7 mouse cellular contexts compared by ENCODE assay signal in genomic region chr5:135778471-135779445, GRCm38 (mm10). TPM values are rescaled to one million over a fixed set of nuclear protein-coding genes. Genes with fewer than 3 reads are reported as not detected.
DNase-seq lines count a peak whose midpoint lies in the region; ATAC-seq and TF ChIP-seq lines count a peak whose summit lies in the region.

TSS of gene Mdh2 (plus strand) at chr5:135778480.

- peak; percentile 99 for DNase-seq in adrenal gland, postnatal 10 days
- peak; percentile 100 for DNase-seq in embryonic facial prominence, embryonic 10.5 days (ENCODE audit: low spot score)
- peak; percentile 97 for DNase-seq in gonadal fat pad, adult 2 months (ENCODE audit: low read depth)
- DNase-seq in left cerebral cortex, postnatal 4 days, result peak; percentile 100

- peak within 1 kb of the TSS; percentile 93 for H3K4me3 ChIP-seq in embryonic facial prominence, embryonic 10.5 days
- peak within 1 kb of the TSS; percentile 80 for H3K4me3 ChIP-seq in intestine, postnatal 0 days (ENCODE audit: low read depth, low read length)
- peak within 1 kb of the TSS; percentile 88 for H3K4me3 ChIP-seq in midbrain, embryonic 12.5 days
- H3K4me3 ChIP-seq in small intestine, adult 2 months (ENCODE audit: low read depth, low read length), result peak within 1 kb of the TSS; percentile 85

- 0 out of 2 replicates have a peak, but pooled peaks cover 5% of the 10 kb centered on the region for H3K27me3 ChIP-seq in embryonic facial prominence, embryonic 10.5 days (replicated peaks; ENCODE audit: low read depth, poor library complexity, severe bottlenecking)
- no peaks in the 10 kb centered on the region for H3K27me3 ChIP-seq in intestine, postnatal 0 days (replicated peaks; ENCODE audit: control insufficient read depth, insufficient read depth, low read length)
- H3K27me3 ChIP-seq in midbrain, embryonic 12.5 days, result peaks cover 6% of the 10 kb centered on the region; the same call in 1 of the 2 replicates
- H3K27me3 ChIP-seq in small intestine, adult 2 months (ENCODE audit: control insufficient read depth, insufficient read depth, low read length), result no peaks in the 10 kb centered on the region

- TF ChIP-seq CTCF in intestine, postnatal 0 days (IDR thresholded peaks at IDR 0.05; ENCODE audit: low read depth), result no peak
- no peak for TF ChIP-seq CTCF in small intestine, adult 2 months (IDR thresholded peaks at IDR 0.05; ENCODE audit: extremely low read depth, insufficient read length, insufficient replicate concordance, low read depth, low read length)

- ATAC-seq in intestine, postnatal 0 days, result peak; percentile 95
- peak; percentile 99 for ATAC-seq in midbrain, embryonic 12.5 days (ENCODE audit: low FRiP score, low read depth)

- H3K36me3 ChIP-seq in embryonic facial prominence, embryonic 10.5 days (replicated peaks), result peaks cover 40% of the 10 kb centered on the region
- peaks cover 9% of the 10 kb centered on the region for H3K36me3 ChIP-seq in intestine, postnatal 0 days (ENCODE audit: control insufficient read depth, insufficient read depth)
- peaks cover 25% of the 10 kb centered on the region for H3K36me3 ChIP-seq in midbrain, embryonic 12.5 days
- H3K36me3 ChIP-seq in small intestine, adult 2 months (ENCODE audit: control insufficient read depth, insufficient read depth, low read length), result peaks cover 18% of the 10 kb centered on the region

- intact Hi-C loops in left cerebral cortex, postnatal 4 days (cut with DNase I), result no loop called here

- H3K9me3 ChIP-seq in embryonic facial prominence, embryonic 10.5 days, result no peaks in the 10 kb centered on the region
- no peaks in the 10 kb centered on the region for H3K9me3 ChIP-seq in intestine, postnatal 0 days (ENCODE audit: control insufficient read depth)
- H3K9me3 ChIP-seq in midbrain, embryonic 12.5 days, result no peaks in the 10 kb centered on the region

- peak; percentile 94 for TF ChIP-seq POLR2A in small intestine, adult 2 months (IDR thresholded peaks at IDR 0.05; ENCODE audit: low read depth, low read length)

- H3K4me2 ChIP-seq in intestine, postnatal 0 days (replicated peaks; ENCODE audit: low read depth), result peak within 1 kb of the TSS; percentile 74
- peak within 1 kb of the TSS; percentile 92 for H3K4me2 ChIP-seq in midbrain, embryonic 12.5 days (replicated peaks)

- H3K27ac ChIP-seq in embryonic facial prominence, embryonic 10.5 days (replicated peaks), result peak within 1 kb of the TSS; percentile 96
- H3K27ac ChIP-seq in intestine, postnatal 0 days (ENCODE audit: low read depth, low read length), result peak within 1 kb of the TSS; percentile 97
- H3K27ac ChIP-seq in midbrain, embryonic 12.5 days (replicated peaks), result peak within 1 kb of the TSS; percentile 93
- H3K27ac ChIP-seq in small intestine, adult 2 months (ENCODE audit: insufficient read depth, low read depth, low read length), result peak within 1 kb of the TSS; percentile 96

- WGBS in embryonic facial prominence, embryonic 10.5 days, result 1% methylated on average over 70 of the region's 70 CpGs
- WGBS in intestine, postnatal 0 days, result under 1% methylated on average over 70 of the region's 70 CpGs
- WGBS in midbrain, embryonic 12.5 days, result 1% methylated on average over 70 of the region's 70 CpGs
- under 1% methylated on average over 70 of the region's 70 CpGs for WGBS in small intestine, adult 2 months

- peak within 1 kb of the TSS; percentile 88 for H3K9ac ChIP-seq in intestine, postnatal 0 days (ENCODE audit: low read depth, low read length)
- H3K9ac ChIP-seq in midbrain, embryonic 12.5 days (replicated peaks), result peak within 1 kb of the TSS; percentile 93

- peaks cover 34% of the 10 kb centered on the region for H3K4me1 ChIP-seq in embryonic facial prominence, embryonic 10.5 days
- peaks cover 8% of the 10 kb centered on the region for H3K4me1 ChIP-seq in intestine, postnatal 0 days (replicated peaks; ENCODE audit: control insufficient read depth, insufficient read depth, low read length)
- H3K4me1 ChIP-seq in midbrain, embryonic 12.5 days, result peaks cover 24% of the 10 kb centered on the region
- H3K4me1 ChIP-seq in small intestine, adult 2 months (ENCODE audit: control insufficient read depth, insufficient read depth, insufficient read length, low read length), result peaks cover 38% of the 10 kb centered on the region; the same call in 1 of the 2 replicates

RNA-seq across cellular contexts. Expression of gene Mdh2, which starts in this region (rescaled TPM):
- total RNA-seq in adrenal gland, postnatal 10 days (2021), result 1,000 to 10,000 TPM; 1,052 to 1,158 TPM
- 603 and 625 TPM in 2 replicates for polyA plus RNA-seq in embryonic facial prominence, embryonic 10.5 days (2016; fragmentation: Nextera tagmentation; extraction: Ambion mirVana)
- polyA plus RNA-seq in gonadal fat pad, adult 2 months (2012; rRNA removed), result 491 and 596 TPM in 2 replicates
- polyA plus RNA-seq in intestine, postnatal 0 days (2015; fragmentation: Nextera tagmentation; extraction: Ambion mirVana), result 798 and 872 TPM in 2 replicates
- 100 to 1,000 TPM; 359 to 370 TPM for total RNA-seq in left cerebral cortex, postnatal 4 days (2021)
- polyA plus RNA-seq in midbrain, embryonic 12.5 days (2016; fragmentation: Nextera tagmentation; extraction: Ambion mirVana), result 526 and 540 TPM in 2 replicates
- 1,632 and 2,398 TPM in 2 replicates for polyA plus RNA-seq in small intestine, adult 2 months (2012; rRNA removed)

Comparison
In these comparisons a context has a peak if more than half of its experiments do, and no peak if none do; other contexts are left out.
1. Peak in every context shown above with its lines: DNase-seq, ATAC-seq, H3K4me3 ChIP-seq and H3K27ac ChIP-seq.